Mouse (Mus musculus) G1E (cell line): ENCODE results near the gene Card10.

Source experiments
- CTCF ChIP-seq: IDR thresholded peaks from 2 replicates; pipeline ENCODE4 v1.5.1; 2012; ENCODE audit warnings: low read depth, low read length, inconsistent platforms, mixed read lengths
- GATA1 ChIP-seq: IDR thresholded peaks from 2 replicates; pipeline ENCODE4 v1.6.1; 2012; ENCODE audit warnings: borderline replicate concordance, low read length, inconsistent platforms, mixed read lengths
- GATA2 ChIP-seq: IDR thresholded peaks from 2 replicates; pipeline ENCODE4 v1.6.1; 2012; ENCODE audit warnings: low read depth, low read length, inconsistent platforms, borderline replicate concordance
- POLR2AphosphoS5 ChIP-seq: IDR thresholded peaks from 2 replicates; pipeline ENCODE4 v1.6.1; 2012; ENCODE audit warnings: low read depth, low read length, inconsistent platforms; ENCODE audit not compliant: insufficient replicate concordance
- TAL1 ChIP-seq: conservative IDR thresholded peaks from 2 replicates; pipeline ENCODE4 v1.6.1; 2012; ENCODE audit warnings: low read depth, low read length, inconsistent platforms, mixed read lengths

- TF ChIP-seq TAL1 (no peak), CTCF (no peak), POLR2AphosphoS5 (no peak), GATA1 (no peak), GATA2 (no peak)
Measured at GRCm38 (mm10) chr15:78836086-78836621, 33.3 kb upstream of the Card10 start.
